Mouse (Mus musculus) spleen, adult 2 months (tissue): ENCODE measurements around the gene Lrch3. TPM values are rescaled to one million over a fixed set of nuclear protein-coding genes. Genes with fewer than 3 reads are reported as not detected.

Source experiments
- DNase-seq, 2 experiments: peaks; one replicate each; pipeline versions ENCODE4 v3.0.0 to v3.0.0-alpha.2; 2012 to 2021; ENCODE audit warnings: low spot score in 2 of 2, low read depth in 1 of 2
- H3K27ac ChIP-seq: fragments of 200-500 bp; 2 replicates; pipeline ENCODE4 v1.5.1; 2012; ENCODE audit warnings: low read length, inconsistent platforms; ENCODE audit not compliant: insufficient read depth
- H3K27me3 ChIP-seq: fragments of 200-500 bp; 2 replicates; pipeline ENCODE4 v1.6.1; 2012; ENCODE audit warnings: mild to moderate bottlenecking, moderate library complexity, low read length, inconsistent platforms; ENCODE audit not compliant: control insufficient read depth, insufficient read depth
- H3K36me3 ChIP-seq: fragments of 200-500 bp; 2 replicates; pipeline ENCODE4 v1.6.1; 2012; ENCODE audit warnings: mild to moderate bottlenecking, low read length, inconsistent platforms; ENCODE audit not compliant: control insufficient read depth, insufficient read depth
- H3K4me1 ChIP-seq: fragments of 200-500 bp; 2 replicates; pipeline ENCODE4 v1.6.1; 2011; ENCODE audit warnings: inconsistent platforms; ENCODE audit not compliant: control insufficient read depth, insufficient read depth, insufficient read length
- H3K4me3 ChIP-seq: fragments of 200-500 bp; 2 replicates; pipeline ENCODE4 v1.5.1; 2011; ENCODE audit warnings: mild to moderate bottlenecking, inconsistent platforms; ENCODE audit not compliant: insufficient read depth, insufficient read length; ENCODE audit errors: extremely low read depth
- CTCF ChIP-seq: fragments of 200-500 bp; IDR thresholded peaks from 2 replicates; pipeline ENCODE4 v1.5.1; 2011; ENCODE audit warnings: mild to moderate bottlenecking, inconsistent platforms; ENCODE audit not compliant: insufficient read depth, insufficient read length, insufficient replicate concordance; ENCODE audit errors: extremely low read depth
- POLR2A ChIP-seq: fragments of 200-500 bp; IDR thresholded peaks from 2 replicates; pipeline ENCODE4 v1.6.1; 2011; ENCODE audit warnings: low read depth, low read length, inconsistent platforms
- WGBS: fragments of 180-500 bp; shearing (Covaris S2); methylation state at CpG from one replicate; pipeline ENCODE4 v1.1.7; 2018; 5-methylcytosine and 5-hydroxymethylcytosine counted together
- polyA plus RNA-seq: library from polyadenylated mRNA; depleted of rRNA; stranded (reverse); fragments of >200 nt; gene quantifications from 2 replicates; pipeline ENCODE4 v1.2.3, GENCODE M21; 2012

Lrch3 gene
- polyA plus RNA-seq, 1 experiment, result 16.9 TPM

DNA sequence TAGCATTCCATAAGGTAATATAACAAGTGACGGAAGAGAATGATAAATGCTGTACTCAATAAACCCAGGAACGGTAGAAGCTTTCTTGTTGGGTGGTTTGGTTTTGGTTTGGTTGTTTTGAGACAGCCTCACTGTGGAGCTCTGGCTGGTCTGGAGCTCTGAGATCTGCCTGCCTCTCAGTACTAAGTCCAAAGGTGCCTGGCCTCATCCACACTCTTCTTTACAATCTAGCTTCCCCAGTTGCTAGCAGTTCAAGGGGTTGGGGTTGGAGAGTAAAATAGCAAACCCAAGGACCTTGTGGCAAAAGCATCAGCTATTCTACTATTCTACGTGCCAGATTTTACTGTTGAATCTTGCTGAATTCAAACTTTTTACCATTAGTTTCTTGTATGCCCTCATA lies 38.1 kb upstream of the Lrch3 start:
- no peak overlapping the region for H3K27ac ChIP-seq
- H3K4me3 ChIP-seq, result no peak overlapping the region
- no peaks in the 10 kb centered on the region for H3K36me3 ChIP-seq
- no peak for DNase-seq
- WGBS, result 95% methylated on average over 3 of the region's 3 CpGs
- TF ChIP-seq POLR2A (no peak), CTCF (no peak)
- H3K4me1 ChIP-seq, result peaks cover 7% of the 10 kb centered on the region; the same call in 1 of the 2 replicates
- H3K27me3 ChIP-seq, result no peaks in the 10 kb centered on the region

GRCm38 (mm10) chr16:32876831-32877230 lies 37.1 kb upstream of the Lrch3 start:
- Histone ChIP-seq H3K4me1 (peaks cover 7% of the 10 kb centered on the region; the same call in 1 of the 2 replicates), H3K27ac (no peak overlapping the region), H3K27me3 (no peaks in the 10 kb centered on the region), H3K36me3 (no peaks in the 10 kb centered on the region), H3K4me3 (peak overlapping the region; percentile 94; the same call in 1 of the 2 replicates)
- DNase-seq, result no peak
- TF ChIP-seq POLR2A, result no peak
- TF ChIP-seq CTCF, result no peak
- WGBS, result 10% methylated on average over 9 of the region's 9 CpGs

DNA sequence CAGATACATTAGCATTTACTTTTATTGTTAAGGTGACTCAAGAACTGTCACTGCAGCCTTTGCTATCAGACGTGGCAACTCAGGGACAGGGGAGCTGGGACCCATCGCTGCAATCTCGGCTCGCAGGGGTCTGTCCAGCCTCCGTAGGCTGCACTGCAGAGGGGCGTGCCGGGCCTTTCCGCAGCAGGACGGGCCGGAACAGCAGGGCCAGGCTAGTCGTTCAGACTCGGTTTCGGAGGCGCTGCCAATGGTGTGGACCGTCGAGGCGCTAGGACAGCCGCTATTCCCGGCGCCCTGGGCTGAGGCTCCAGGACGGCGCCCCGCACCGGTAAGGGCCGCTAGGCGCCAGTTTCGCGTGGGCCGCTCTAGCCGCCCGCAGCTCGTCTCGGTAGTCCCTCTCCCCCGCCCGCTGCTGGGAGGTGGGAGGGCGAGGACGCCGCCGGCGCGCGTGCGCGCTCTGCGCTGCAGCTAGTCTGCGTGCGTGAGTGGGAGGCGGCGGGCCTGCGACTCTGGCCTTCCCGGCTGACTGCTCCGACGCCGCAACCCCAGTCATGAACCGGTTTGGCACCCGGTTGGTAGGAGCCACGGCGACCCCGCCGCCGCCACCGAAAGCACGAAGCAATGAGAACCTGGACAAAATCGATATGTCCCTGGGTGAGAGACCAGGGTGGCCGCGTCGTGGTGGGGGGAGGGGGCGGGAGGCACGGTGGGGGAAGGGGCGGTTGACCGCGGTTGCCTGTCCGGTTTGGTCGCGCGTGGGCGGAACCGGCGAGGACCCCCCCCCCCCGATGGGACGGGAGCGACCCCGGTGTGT lies 36.4 kb upstream of the Lrch3 start, which contains the start of the genes Fyttd1 and Rubcn:
TSS of gene Fyttd1 (plus strand) at position 158 of the 814 bp plus-strand sequence.
TSS of gene Rubcn (minus strand) at position 424 of the 814 bp plus-strand sequence.
- Histone ChIP-seq H3K4me3 (peak within 1 kb of the TSS; percentile 94), H3K36me3 (no peaks in the 10 kb centered on the region), H3K4me1 (peaks cover 7% of the 10 kb centered on the region; the same call in 1 of the 2 replicates), H3K27me3 (no peaks in the 10 kb centered on the region), H3K27ac (peak within 1 kb of the TSS; percentile 92)
- TF ChIP-seq POLR2A, result peak; percentile 66
- TF ChIP-seq CTCF, result peak; percentile 20; the same call in 1 of the 2 replicates
- DNase-seq, result peak; percentile 88 to 93
- WGBS, result under 1% methylated on average over 69 of the region's 83 CpGs

- peaks cover 7% of the 10 kb centered on the region; the same call in 1 of the 2 replicates for H3K4me1 ChIP-seq
- peak overlapping the region; percentile 94 for H3K4me3 ChIP-seq
- no peak for TF ChIP-seq CTCF
- TF ChIP-seq POLR2A, result no peak
- H3K27ac ChIP-seq, result no peak overlapping the region
- peak in 1 of 2 experiments; percentile 20 for DNase-seq
- H3K36me3 ChIP-seq, result no peaks in the 10 kb centered on the region
- H3K27me3 ChIP-seq, result no peaks in the 10 kb centered on the region
- under 1% methylated on average over 34 of the region's 34 CpGs for WGBS
Observed at GRCm38 (mm10) chr16:32878157-32878598, 35.7 kb upstream of the Lrch3 start.

DNA sequence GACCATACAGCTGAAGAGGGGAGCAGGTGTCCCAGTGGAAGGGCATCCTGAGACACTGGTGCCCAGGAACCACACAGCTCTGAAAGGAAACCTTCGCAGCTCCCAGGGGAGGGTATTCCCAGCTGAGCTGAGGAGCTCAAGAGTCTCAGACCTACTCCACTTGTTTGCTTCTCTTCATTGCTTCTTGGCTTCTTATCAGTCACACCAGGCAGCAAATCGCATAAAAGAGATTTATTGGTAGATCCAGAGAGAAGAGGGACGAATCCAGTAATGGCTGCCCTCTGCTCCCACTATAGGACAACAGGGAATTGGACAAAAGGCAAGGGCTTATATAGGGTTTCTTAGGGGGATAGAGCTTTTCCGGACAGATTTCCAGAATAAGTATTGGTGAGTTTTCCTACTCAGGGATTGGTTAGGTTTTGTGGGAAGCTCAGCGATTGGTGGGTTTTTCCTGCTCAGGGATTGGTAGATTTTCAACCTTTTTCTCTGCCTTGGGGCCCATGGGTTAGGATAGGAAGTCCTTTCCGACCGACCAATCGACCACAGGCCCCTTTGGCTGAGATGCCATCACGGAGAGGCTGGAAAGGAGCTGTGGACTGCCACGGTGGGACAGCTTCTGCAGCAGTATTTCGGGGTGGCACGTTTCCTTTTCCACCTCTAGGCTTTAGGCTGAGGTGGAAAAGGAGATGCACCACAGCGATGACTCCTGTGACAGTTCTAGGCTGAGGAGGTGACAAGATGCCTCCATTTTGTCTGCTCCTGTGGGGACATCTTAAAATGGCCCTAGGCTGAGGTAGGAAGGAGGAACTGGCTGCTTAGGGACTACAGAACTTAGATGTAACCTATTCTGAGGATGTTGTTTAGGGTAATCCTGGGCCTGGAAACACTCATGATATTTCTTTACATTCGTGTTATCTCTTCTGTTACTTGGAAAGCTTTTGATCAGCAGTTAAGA lies 34.7 kb upstream of the Lrch3 start:
- no peak overlapping the region for H3K4me3 ChIP-seq
- no peak overlapping the region for H3K27ac ChIP-seq

GRCm38 (mm10) chr16:32881538-32881937 lies 32.4 kb upstream of the Lrch3 start:
- Histone ChIP-seq H3K27ac (no peak overlapping the region), H3K4me1 (peaks cover 7% of the 10 kb centered on the region; the same call in 1 of the 2 replicates), H3K36me3 (no peaks in the 10 kb centered on the region; the same call in 1 of the 2 replicates), H3K4me3 (no peak overlapping the region), H3K27me3 (no peaks in the 10 kb centered on the region)
- TF ChIP-seq CTCF, result no peak
- no peak for TF ChIP-seq POLR2A
- peak in 1 of 2 experiments; percentile 13 for DNase-seq
- WGBS, result 90% methylated on average over 7 of the region's 7 CpGs

More for the DNA sequence above, 34.7 kb upstream of the Lrch3 start:
- no peak for DNase-seq
- Histone ChIP-seq H3K4me1 (peaks cover 7% of the 10 kb centered on the region; the same call in 1 of the 2 replicates), H3K36me3 (no peaks in the 10 kb centered on the region), H3K27me3 (no peaks in the 10 kb centered on the region)
- no peak for TF ChIP-seq POLR2A
- TF ChIP-seq CTCF, result no peak
- WGBS, result 91% methylated on average over 14 of the region's 14 CpGs
